8 mouse cellular contexts compared by ENCODE assay signal in genomic region chr3:146326743-146327536, GRCm38 (mm10).
DNase-seq lines count a peak whose midpoint lies in the region; ATAC-seq lines count a peak whose summit lies in the region.

No protein-coding gene starts in this region.

- H3K4me1 ChIP-seq in kidney, embryonic 15.5 days = peaks cover 16% of the 10 kb centered on the region
- peaks cover 8% of the 10 kb centered on the region for H3K4me1 ChIP-seq in embryonic facial prominence, embryonic 14.5 days (ENCODE audit: control insufficient read depth, insufficient read depth, low read length)
- peaks cover 7% of the 10 kb centered on the region for H3K4me1 ChIP-seq in hindbrain, embryonic 16.5 days (ENCODE audit: control insufficient read depth, insufficient read depth, low read depth, low read length)
- peaks cover 3% of the 10 kb centered on the region; the same call in 1 of the 2 replicates for H3K4me1 ChIP-seq in midbrain, embryonic 14.5 days (ENCODE audit: control insufficient read depth, insufficient read depth, low read length)

- H3K9ac ChIP-seq in kidney, embryonic 15.5 days = no peak overlapping the region
- H3K9ac ChIP-seq in embryonic facial prominence, embryonic 14.5 days (ENCODE audit: low read depth, low read length) = no peak overlapping the region
- H3K9ac ChIP-seq in hindbrain, embryonic 16.5 days (ENCODE audit: low read depth, low read length) = peak overlapping the region; percentile 63; the same call in 1 of the 2 replicates
- H3K9ac ChIP-seq in midbrain, embryonic 14.5 days (replicated peaks; ENCODE audit: low read length) = peak overlapping the region; percentile 32; the same call in 1 of the 2 replicates

- no peak for ATAC-seq in kidney, embryonic 15.5 days (replicated peaks; ENCODE audit: low FRiP score)
- no peak for ATAC-seq in embryonic facial prominence, embryonic 14.5 days (ENCODE audit: low read depth)
- ATAC-seq in hindbrain, embryonic 16.5 days = no peak
- ATAC-seq in midbrain, embryonic 14.5 days (ENCODE audit: low FRiP score, low TSS enrichment) = no peak
- no peak for ATAC-seq in inflammation-experienced regulatory T-cells, adult 6 months

- H3K27me3 ChIP-seq in kidney, embryonic 15.5 days = no peaks in the 10 kb centered on the region
- H3K27me3 ChIP-seq in embryonic facial prominence, embryonic 14.5 days (replicated peaks; ENCODE audit: control insufficient read depth, insufficient read depth, low read length) = no peaks in the 10 kb centered on the region
- H3K27me3 ChIP-seq in hindbrain, embryonic 16.5 days (replicated peaks; ENCODE audit: control insufficient read depth, insufficient read depth, low read length) = no peaks in the 10 kb centered on the region
- H3K27me3 ChIP-seq in midbrain, embryonic 14.5 days (ENCODE audit: control insufficient read depth, insufficient read depth, low read length) = no peaks in the 10 kb centered on the region

- H3K4me3 ChIP-seq in kidney, embryonic 15.5 days (replicated peaks) = no peak overlapping the region
- 0 out of 2 replicates have a peak overlapping the region, but pooled peaks have one; percentile 25 for H3K4me3 ChIP-seq in embryonic facial prominence, embryonic 14.5 days (ENCODE audit: low read depth, low read length)
- no peak overlapping the region; the same call in 1 of the 2 replicates for H3K4me3 ChIP-seq in hindbrain, embryonic 16.5 days (ENCODE audit: low read length)
- no peak overlapping the region for H3K4me3 ChIP-seq in midbrain, embryonic 14.5 days (replicated peaks; ENCODE audit: low read depth, low read length)

- H3K9me3 ChIP-seq in kidney, embryonic 15.5 days (replicated peaks) = no peaks in the 10 kb centered on the region
- no peaks in the 10 kb centered on the region for H3K9me3 ChIP-seq in embryonic facial prominence, embryonic 14.5 days (ENCODE audit: control insufficient read depth, low read length)
- H3K9me3 ChIP-seq in hindbrain, embryonic 16.5 days (ENCODE audit: control insufficient read depth, low read length) = no peaks in the 10 kb centered on the region
- H3K9me3 ChIP-seq in midbrain, embryonic 14.5 days (ENCODE audit: control insufficient read depth, low read length) = no peaks in the 10 kb centered on the region

- peak overlapping the region; percentile 60 for H3K4me2 ChIP-seq in kidney, embryonic 15.5 days
- H3K4me2 ChIP-seq in embryonic facial prominence, embryonic 14.5 days (ENCODE audit: low read depth, low read length) = peak overlapping the region; percentile 59
- H3K4me2 ChIP-seq in hindbrain, embryonic 16.5 days (ENCODE audit: low read length) = peak overlapping the region; percentile 64
- H3K4me2 ChIP-seq in midbrain, embryonic 14.5 days (ENCODE audit: low read length) = peak overlapping the region; percentile 49

- H3K36me3 ChIP-seq in kidney, embryonic 15.5 days = no peaks in the 10 kb centered on the region
- no peaks in the 10 kb centered on the region for H3K36me3 ChIP-seq in embryonic facial prominence, embryonic 14.5 days (ENCODE audit: control insufficient read depth, insufficient read depth, low read length)
- no peaks in the 10 kb centered on the region for H3K36me3 ChIP-seq in hindbrain, embryonic 16.5 days (ENCODE audit: control insufficient read depth, insufficient read depth, low read length)
- H3K36me3 ChIP-seq in midbrain, embryonic 14.5 days (ENCODE audit: control insufficient read depth, insufficient read depth, low read length) = no peaks in the 10 kb centered on the region

- no peak overlapping the region for H3K27ac ChIP-seq in kidney, embryonic 15.5 days
- no peak overlapping the region for H3K27ac ChIP-seq in embryonic facial prominence, embryonic 14.5 days (replicated peaks; ENCODE audit: low read depth, low read length)
- no peak overlapping the region for H3K27ac ChIP-seq in hindbrain, embryonic 16.5 days (ENCODE audit: low read depth, low read length)
- peak overlapping the region; percentile 70 for H3K27ac ChIP-seq in midbrain, embryonic 14.5 days (replicated peaks; ENCODE audit: low read depth, low read length)

- DNase-seq in kidney, adult 8-10 months = no peak
- DNase-seq in embryonic facial prominence, embryonic 14.5 days (ENCODE audit: low spot score) = peak; percentile 22
- peak; percentile 55 for DNase-seq in midbrain, embryonic 14.5 days
- DNase-seq in frontal cortex, postnatal 36 days (ENCODE audit: low spot score in 2 of 2) = no peak
- no peak for DNase-seq in spleen, postnatal 14 days (ENCODE audit: low spot score in 2 of 2)

- WGBS in kidney, embryonic 15.5 days = 49% methylated on average over 16 of the region's 17 CpGs
- WGBS in embryonic facial prominence, embryonic 14.5 days = 42% methylated on average over 14 of the region's 17 CpGs
- 36% methylated on average over 15 of the region's 17 CpGs for WGBS in hindbrain, embryonic 16.5 days
- WGBS in midbrain, embryonic 14.5 days = 40% methylated on average over 14 of the region's 17 CpGs

Comparison
In these comparisons a context has a peak if more than half of its experiments do, and no peak if none do; other contexts are left out.
1. H3K9ac ChIP-seq: peak in hindbrain, embryonic 16.5 days (single experiment) and midbrain, embryonic 14.5 days (single experiment); none in kidney, embryonic 15.5 days (single experiment) and embryonic facial prominence, embryonic 14.5 days (single experiment).
2. DNase-seq: peak in embryonic facial prominence, embryonic 14.5 days (single experiment) and midbrain, embryonic 14.5 days (single experiment); none in kidney, adult 8-10 months (0 of 2), frontal cortex, postnatal 36 days (0 of 2) and spleen, postnatal 14 days (0 of 2).
3. Peak in every context shown above with its lines, with median percentiles within 50 percentile points of each other: H3K4me2 ChIP-seq.